Mouse (Mus musculus) mature B cell (primary cell): Measurements from ENCODE around the gene Dnajc15.

Experiments used
- in situ Hi-C: fragments of 300-500 bp; cut with MboI; formaldehyde crosslinking; loops from 2 replicates; pipeline ENCODE4 v1.14.3; 2019

The Dnajc15 gene

DNA sequence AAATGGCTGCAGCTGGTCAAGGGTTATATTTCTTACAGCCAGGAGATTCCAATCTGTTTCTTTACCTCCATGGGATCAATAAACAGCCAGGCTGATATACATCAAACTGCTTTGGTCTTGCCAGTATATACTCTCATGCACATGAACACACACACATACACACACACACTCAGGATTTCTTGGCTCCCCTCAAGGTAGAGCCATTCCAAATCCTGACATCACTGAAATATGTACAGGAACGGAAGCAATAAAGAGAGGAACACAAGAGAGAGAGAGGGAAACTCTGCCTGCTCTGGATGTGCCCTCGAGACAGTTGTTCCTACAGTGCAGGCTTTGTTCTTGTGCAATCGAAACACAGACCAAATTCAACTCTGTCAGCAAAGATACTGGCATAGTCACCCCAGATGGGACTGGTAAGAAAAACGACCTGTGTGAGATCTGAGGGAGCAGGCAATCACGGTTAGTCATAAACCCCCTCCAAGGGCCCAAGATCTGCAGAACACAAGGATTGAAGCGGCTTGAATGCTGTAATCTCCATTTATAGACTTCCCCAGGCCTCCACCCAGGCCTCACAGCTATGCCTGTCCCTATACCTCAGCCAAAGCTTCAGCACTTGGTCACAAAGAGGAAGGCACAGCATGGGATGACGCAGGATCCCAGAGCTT, 80.5 kb downstream of the Dnajc15 start:
- in situ Hi-C loops = no loop called here

DNA sequence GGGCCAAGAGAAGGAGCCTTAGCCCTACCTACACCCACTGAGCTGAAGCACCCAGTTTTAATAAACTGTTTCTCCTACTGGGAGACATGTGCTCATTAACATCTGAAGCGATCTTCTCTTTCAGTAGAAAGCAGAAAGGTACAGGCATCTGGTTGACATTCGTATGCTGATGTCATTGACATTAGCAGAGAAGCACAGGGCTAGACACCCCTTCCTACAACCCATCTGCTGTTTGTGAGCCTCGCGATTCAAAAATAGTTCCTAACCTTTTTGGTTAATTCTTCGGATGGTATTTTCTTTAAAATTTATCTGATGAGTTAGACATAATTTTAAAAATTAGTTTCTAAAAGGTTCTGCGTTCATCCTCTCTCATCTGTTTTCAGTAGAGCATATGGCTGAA, 81.9 kb downstream of the Dnajc15 start:
- in situ Hi-C loops = no loop called here

DNA sequence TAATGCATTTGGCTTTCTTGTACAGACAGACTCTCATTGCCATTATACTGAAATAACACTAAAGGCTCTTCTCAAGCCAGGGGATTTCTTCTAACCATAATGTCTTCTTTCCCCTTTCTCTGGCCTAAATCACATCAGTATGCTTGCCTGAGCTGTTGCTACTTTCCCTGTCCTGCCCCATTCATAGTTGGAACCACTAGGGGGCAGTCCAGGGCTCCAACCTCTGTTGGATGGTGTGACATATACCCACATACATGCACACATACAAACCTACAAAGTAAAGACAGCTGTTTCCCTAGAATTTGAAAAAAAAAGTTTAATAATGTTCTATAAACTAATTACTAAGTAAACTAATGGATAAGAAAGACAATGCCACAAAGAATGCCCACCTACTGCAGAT, 91.7 kb downstream of the Dnajc15 start:
- in situ Hi-C loops = no loop called here

DNA sequence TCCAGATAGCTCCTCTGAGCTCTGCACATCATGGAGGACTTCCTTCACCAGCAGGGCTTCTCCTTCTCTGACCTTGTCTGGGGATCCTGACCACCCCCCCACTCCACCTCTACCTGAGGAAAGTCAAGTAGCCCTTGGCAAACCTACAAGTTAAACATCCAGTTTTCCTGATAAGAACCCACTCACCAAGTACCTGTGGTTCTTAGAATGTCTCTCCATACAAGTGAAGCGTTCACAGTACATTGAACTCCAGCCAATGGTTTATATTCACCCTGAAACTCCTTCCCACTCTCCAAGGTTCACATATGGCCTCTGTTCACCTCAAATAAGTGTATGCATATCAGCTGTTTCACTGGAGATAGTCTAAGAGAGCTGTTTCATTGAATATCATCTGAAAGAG, 97.6 kb downstream of the Dnajc15 start:
- in situ Hi-C loops = no loop called here

DNA sequence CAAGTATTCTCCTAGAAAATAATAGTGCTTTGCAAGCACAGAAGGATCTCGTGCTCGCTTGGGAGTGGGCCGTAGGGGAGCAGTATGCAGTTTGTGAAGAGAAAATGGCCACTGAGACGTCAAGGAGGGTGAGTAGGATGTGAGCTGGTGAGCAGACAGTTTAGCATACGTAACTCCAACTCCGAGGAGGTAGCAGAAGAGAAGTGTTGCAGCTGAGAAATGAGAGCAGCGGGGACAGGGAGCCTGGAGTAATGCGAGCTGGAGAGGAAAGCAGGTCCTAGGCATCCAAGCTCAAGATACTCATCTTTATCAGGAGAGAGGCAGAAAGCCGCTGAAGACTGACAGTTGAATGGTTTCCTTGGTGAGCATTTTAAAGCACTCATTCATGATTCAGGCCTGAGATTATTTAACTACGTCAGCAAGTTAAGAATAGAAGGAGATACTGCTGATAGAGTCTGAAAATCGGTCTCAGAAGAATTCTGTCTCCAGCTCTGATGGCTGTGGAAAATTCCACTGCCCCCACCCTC, 98.9 kb downstream of the Dnajc15 start:
- in situ Hi-C loops = no loop called here

DNA sequence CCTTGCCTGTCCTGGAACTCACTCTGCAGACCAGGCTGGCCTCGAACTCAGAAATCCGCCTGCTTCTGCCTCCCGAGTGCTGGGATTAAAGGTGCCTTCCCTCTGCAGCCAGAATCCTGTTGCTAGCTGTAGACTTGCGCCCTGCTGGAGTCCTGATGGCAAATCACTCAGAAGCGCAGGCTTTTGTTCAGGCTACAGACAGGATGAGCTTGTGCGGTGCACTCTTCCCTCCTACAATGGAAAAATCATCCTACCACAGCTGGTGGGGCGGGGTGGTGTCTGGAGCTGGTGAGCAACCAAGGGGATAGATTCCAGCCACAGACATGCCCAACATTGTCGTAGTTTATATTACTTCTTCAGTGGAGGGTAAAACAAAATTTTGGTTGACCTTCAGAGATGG, 101.6 kb downstream of the Dnajc15 start:
- in situ Hi-C loops = no loop called here

DNA sequence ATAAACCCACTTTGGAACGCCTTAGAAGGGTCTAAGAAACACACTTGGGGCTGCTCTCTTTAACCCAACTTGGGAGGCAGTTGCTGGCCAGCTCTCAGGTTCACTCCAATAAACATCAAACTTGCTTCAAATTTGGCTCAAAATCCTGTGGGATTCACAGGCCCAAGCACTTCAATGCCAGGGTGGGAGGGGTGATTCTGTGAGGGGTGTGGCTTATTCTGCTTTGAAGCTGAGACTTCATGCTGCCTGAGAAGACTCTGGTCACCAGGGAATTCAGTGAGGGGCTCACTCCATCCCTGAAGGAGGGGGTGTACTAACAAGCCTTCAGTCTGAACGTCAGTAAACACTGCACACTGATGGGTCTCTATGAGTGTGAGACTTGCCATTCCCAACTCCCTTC, 103.3 kb downstream of the Dnajc15 start:
- in situ Hi-C loops = no loop called here
